Mouse (Mus musculus): ENCODE data around the gene Rnps1. TPM values are rescaled to one million over a fixed set of nuclear protein-coding genes. Genes with fewer than 3 reads are reported as not detected.

Gene Rnps1
- polyA plus RNA-seq (2012) = 301 and 446 TPM in 2 replicates

DNA sequence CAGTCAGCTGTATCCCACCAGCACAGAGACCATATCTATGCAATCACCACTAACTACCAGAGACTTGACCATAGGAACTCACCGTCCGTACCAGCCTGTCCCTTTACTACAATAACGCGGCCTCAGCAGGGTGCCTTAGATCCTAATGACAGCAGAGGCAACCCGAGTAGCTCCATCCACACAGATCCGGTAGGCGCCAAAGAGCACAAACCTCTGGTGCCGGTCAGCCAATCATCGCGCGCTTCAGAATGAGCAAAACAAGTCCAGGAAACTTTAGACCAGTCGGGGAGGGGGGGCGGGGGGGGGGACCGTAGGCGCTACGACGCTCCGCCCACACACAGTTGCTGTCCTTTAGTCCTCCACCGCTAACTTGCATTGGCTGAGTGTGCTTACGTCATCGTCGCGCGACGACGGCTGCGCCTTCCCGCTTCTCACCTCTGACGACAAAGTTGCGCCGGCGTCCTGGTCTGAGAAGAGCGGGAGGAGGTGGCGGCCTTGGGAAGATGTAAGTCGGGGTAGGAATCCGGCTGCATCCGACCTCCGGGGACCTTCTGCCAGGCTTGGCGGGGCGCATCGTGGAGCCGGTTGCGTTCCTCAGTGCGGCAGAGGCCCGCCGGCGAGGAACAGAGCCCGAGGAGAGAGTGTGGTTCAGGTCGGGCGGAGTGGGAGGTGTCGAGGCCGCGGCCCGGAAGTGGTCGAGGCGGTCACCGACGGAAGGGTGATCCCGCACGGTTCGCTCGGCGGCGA is at the start of gene Rnps1:
TSS of gene Rnps1 (plus strand) at position 336 of the 747 bp plus-strand sequence.
- TF ChIP-seq GATA1 (IDR thresholded peaks at IDR 0.05; ENCODE audit: low read length) = no peak

DNA sequence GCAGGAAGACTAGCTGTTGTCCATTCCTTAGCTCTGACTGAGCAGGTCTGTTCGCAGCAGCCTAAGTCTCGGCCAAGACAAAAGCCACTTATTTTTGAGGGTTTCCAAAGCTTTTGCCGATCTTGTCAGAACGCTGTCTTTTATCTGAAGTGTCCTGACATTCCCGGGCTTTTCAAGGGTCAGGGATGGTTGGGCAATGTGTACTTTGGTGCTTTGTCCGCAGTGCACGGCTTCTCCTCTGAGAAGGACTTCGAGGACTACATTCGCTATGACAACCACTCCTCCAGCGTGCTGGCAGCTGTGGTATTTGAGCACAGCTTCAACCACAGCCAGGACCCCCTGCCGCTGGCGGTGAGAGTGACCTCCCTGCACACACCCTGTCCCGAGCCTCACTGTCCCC is 48.5 kb upstream of the Rnps1 start:
- no peak for TF ChIP-seq GATA1 (IDR thresholded peaks at IDR 0.05; ENCODE audit: low read length)

- no peak for TF ChIP-seq GATA1 (IDR thresholded peaks at IDR 0.05; ENCODE audit: low read length)
Observed at GRCm38 (mm10) chr17:24375094-24375712, 39.2 kb upstream of the Rnps1 start.

DNA sequence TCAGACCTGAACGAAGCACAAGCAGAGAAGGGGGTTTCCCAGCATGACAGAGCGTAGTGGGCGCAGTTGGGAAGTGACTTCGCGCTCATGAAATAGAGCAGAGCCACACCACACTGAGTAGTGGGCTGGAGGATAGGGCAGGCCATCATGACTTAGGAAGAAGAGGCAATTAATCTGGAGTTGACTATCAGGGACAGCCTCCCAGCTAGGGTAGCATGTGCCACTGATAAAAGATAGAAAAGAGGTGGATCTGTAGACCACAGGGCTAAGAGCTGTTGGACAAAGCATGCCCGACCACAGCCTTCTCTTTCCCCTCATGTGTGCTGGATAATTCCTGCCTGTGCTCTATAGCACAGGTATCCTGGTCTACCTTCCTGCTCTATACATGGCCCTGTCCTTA is 38.5 kb upstream of the Rnps1 start:
- TF ChIP-seq GATA1 (IDR thresholded peaks at IDR 0.05; ENCODE audit: low read length) = no peak

GRCm38 (mm10) chr17:24378496-24378895 is 35.9 kb upstream of the Rnps1 start:
- TF ChIP-seq GATA1 (IDR thresholded peaks at IDR 0.05; ENCODE audit: low read length) = no peak

GRCm38 (mm10) chr17:24383789-24384188 is 30.6 kb upstream of the Rnps1 start:
- TF ChIP-seq GATA1 (IDR thresholded peaks at IDR 0.05; ENCODE audit: low read length) = no peak

GRCm38 (mm10) chr17:24388711-24389110 is 25.7 kb upstream of the Rnps1 start:
- no peak for TF ChIP-seq GATA1 (IDR thresholded peaks at IDR 0.05; ENCODE audit: low read length)

DNA sequence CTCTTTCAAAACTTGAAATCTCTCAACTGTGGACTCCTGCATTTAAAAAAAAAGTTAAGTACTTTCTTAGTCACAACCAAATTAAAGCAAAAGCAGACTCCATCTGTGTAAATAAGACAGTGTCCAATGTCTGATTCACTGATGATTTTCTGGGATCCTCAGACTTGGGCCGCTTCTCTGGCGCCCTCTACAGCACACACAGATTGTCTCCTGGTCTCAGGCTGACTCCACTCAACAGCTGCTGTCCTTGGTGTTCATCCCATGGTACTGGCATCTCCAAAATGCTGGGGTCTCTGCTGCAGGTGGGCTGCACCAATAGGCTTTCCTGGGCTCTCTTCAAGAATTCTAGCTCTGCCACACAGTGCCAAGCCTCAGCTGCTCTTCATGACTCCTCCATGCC is 24.5 kb upstream of the Rnps1 start:
- no peak for TF ChIP-seq GATA1 (IDR thresholded peaks at IDR 0.05; ENCODE audit: low read length)

GRCm38 (mm10) chr17:24391149-24391548 is 23.2 kb upstream of the Rnps1 start:
- TF ChIP-seq GATA1 (IDR thresholded peaks at IDR 0.05; ENCODE audit: low read length) = no peak

DNA sequence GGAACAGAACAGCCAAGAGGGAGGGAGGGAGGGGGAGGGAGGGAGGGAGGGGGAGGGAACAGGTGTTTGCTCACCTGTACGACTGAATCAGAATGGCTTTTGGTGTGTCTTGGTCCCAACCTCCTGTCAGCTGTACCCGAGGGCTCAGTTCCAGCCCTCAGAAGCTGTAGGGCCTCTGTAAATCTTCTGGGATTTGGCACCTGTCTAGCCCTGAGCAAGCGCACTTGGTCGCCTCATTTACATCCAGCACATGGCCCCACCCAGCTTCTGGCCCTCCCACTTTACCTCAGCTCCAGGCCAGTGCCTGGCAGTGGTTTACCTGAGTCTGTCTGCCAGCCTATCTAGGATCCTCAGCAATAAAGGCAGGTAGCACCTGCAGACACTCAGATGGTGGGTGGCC is 20.8 kb upstream of the Rnps1 start:
- no peak for TF ChIP-seq GATA1 (IDR thresholded peaks at IDR 0.05; ENCODE audit: low read length)

- no peak for TF ChIP-seq GATA1 (IDR thresholded peaks at IDR 0.05; ENCODE audit: low read length)
Observed at GRCm38 (mm10) chr17:24394456-24394855, 19.9 kb upstream of the Rnps1 start.

DNA sequence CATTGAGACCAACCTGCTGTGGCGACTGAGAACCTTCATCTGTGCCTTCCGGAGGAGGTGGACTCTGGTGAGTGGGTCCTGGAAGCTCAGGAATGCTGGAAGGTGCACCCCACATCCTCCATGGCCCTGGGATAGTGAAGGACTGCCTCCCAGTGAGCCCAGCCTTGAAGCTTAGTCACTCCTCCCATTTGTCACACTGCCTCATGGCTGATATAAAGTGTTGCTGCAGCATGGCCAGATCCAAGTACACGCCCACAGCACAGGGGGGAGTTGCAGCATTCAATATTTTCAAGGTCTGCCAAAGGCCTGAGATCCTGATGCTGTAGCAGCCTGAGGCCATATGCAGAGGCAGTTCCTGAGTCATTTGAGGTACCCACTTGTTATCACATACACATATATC is 12.0 kb upstream of the Rnps1 start:
- TF ChIP-seq GATA1 (IDR thresholded peaks at IDR 0.05; ENCODE audit: low read length) = no peak

- no peak for TF ChIP-seq GATA1 (IDR thresholded peaks at IDR 0.05; ENCODE audit: low read length)
Observed at GRCm38 (mm10) chr17:24407116-24407803, 7.1 kb upstream of the Rnps1 start.

DNA sequence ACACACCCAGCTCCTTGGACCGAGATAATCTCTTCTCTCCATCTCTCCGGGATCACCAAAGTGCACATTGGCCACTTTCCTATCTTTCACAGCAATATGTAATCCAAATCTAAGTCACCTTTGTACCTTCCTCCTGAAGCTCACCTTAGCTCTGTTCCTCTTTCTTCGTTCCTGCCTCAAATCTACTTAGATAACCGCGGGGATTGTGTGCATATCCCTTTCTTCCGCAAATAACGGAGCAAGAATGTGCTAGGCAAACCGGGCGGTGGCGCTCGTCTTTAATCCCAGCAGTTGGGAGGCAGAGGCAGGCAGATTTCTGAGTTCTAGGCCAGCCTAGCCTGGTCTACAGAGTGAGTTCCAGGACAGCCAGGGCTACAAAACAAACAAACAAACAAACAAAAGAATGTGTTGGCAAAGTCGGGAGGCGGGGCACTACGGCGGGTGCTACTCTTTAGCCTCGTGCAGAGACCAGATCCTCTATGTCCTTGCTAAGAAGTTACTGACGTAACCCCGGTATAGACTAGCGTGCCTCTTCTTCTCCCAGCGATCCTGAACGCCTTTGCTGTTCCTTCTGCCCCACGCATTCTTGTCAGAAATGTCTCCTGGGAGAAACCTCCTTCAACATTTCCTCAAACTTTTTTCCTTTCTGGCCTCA is 681 bp upstream of the Rnps1 start:
- TF ChIP-seq GATA1 (IDR thresholded peaks at IDR 0.05; ENCODE audit: low read length) = no peak

- TF ChIP-seq GATA1 (IDR thresholded peaks at IDR 0.05; ENCODE audit: low read length) = no peak
Observed at GRCm38 (mm10) chr17:24415011-24415410, 646 bp downstream of the Rnps1 start.

DNA sequence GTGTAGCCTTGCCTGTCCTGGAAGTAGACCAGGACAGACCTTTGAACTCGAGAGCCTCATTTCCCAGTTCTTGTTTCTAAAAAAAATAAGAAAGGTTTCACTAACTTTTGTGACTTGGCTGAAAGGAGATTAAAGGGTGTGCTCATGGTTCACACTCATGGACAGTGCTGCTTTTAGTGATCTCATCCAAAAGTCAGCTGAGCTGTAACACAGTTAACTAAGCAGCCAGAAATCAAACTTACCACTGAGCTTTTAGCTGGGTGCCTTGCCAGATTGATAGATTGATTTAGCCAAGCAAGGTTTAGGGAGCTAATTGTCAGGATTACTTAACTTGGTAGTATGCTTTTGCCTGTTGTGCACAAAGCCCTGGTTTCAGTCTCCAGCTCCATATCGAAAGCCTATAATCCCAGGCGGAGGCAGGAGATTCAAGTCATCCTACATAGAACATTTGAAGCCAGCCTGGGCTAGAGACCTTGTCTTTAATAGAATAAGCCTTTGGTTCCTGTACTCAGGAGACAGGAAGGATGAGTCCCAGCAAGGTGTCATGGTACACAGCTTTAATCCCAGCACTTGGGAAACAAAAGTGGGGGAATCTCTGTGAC is 1.8 kb downstream of the Rnps1 start:
- no peak for TF ChIP-seq GATA1 (IDR thresholded peaks at IDR 0.05; ENCODE audit: low read length)
